Mouse (Mus musculus): ENCODE measurements around the gene Adam11. TPM values are rescaled to one million over a fixed set of nuclear protein-coding genes. Genes with fewer than 3 reads are reported as not detected.
"Not testable (repeated sequence)": the region's sequence is repeated elsewhere in the genome, so short reads cannot be mapped to it uniquely, and the experiment has no call there.

The Adam11 gene
- polyA plus RNA-seq (2016; fragmentation: Nextera tagmentation; extraction: Ambion mirVana) = 33.3 and 35.3 TPM in 2 replicates

DNA sequence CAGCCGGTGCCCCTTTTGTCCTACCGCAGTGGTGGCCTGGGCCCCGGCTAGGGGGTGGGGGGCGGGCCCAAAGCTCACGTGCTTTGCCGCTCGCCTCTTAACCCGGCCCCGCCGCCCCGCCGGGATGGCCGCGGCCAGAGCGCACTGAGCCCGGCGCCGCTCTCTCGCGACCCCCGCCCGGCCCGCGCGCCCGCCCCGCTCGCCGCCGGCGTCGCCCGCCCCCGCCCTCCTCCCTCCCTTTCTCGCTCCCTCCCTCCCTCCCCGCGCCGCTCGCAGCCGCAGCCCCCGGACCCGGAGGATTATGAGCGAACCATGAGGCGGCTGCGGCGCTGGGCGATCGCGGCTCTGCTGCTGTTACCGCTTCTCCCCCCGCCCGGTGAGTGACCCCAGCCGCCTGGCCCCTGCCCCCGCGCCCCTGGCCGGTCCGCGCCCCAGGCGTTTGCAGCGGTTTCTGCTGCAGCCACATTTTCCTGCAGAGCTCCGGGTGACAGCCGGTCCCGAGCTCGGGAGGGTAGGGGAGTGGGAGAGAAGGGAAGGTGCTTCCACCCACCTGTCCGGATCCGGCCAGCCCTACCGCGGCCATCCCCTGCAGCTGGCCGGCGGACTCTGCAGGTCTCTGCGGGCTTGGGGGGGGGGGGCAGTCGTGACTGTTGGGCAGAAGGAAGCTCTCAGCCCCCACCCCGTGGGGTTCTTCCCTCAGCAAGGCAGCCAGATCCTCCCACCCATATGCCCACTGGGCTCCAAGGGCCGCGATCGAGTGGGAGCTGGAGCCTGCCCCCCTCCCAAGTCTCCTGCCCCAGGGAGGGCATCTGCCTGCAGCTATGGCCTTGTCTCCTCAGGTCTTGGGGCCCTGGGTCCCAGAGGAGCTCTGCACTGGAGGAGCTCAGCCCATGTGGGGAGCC lies at the start of gene Adam11:
Adam11 (plus strand) TSS at position 131 of the 902 bp plus-strand sequence.
- peaks cover 29% of the 10 kb centered on the region for H3K4me1 ChIP-seq
- H3K27me3 ChIP-seq = peaks cover 35% of the 10 kb centered on the region
- peak; percentile 53 for ATAC-seq (ENCODE audit: low FRiP score)
- WGBS = under 1% methylated on average over 41 of the region's 76 CpGs
- peak within 1 kb of the TSS; percentile 82 for H3K9ac ChIP-seq
- H3K36me3 ChIP-seq = no peaks in the 10 kb centered on the region
- no peaks in the 10 kb centered on the region for H3K9me3 ChIP-seq (replicated peaks)
- H3K27ac ChIP-seq = peak within 1 kb of the TSS; percentile 55
- peak within 1 kb of the TSS; percentile 97 for H3K4me2 ChIP-seq (replicated peaks)
- peak within 1 kb of the TSS; percentile 63 for H3K4me3 ChIP-seq

DNA sequence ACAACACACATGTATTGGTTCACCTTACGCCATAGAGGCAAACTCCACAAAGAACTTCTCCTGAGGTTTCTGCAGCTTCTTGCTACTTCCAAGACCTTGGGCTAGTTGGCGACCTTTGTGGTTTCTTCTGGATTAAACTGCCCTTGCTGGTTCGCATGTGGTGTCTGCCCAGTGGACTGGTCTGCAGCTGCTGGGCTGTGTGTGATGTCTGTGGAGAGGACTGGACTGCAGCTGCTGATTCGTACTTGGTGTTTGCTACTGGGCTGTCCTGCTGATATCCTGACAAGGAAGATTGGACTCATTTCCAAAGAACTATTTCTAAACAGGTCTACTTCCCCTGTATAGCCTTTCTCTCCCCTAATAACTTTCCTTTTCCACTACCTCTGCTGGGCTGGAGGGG lies 48.8 kb upstream of the Adam11 start:
- no peak for ATAC-seq (ENCODE audit: low FRiP score)
- WGBS = 96% methylated on average over 4 of the region's 4 CpGs
- H3K4me1 ChIP-seq = no peaks in the 10 kb centered on the region

DNA sequence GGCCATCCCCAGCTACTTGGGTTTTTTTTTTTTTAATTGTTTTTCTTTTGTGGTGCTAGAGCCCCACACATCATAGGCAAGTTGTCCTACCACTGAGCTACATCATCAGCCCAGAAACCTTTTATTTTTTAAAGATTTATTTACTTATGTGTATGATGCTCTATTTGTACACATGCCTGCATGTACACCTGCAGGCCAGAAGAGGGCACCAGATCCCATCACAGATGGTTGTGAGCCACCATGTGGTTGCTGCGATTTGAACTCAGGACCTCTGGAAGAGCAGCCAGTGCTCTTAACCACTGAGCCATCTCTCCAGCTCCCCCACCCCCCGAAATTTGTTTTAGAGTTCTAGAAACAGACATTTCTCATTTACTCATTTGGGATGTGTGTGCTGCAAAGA lies 46.7 kb upstream of the Adam11 start:
- WGBS = 92% methylated on average over 2 of the region's 2 CpGs
- H3K27ac ChIP-seq; H3K4me2 ChIP-seq (replicated peaks); H3K36me3 ChIP-seq; H3K9me3 ChIP-seq (replicated peaks); H3K4me1 ChIP-seq; ATAC-seq (ENCODE audit: low FRiP score); H3K4me3 ChIP-seq; H3K27me3 ChIP-seq; H3K9ac ChIP-seq: not testable (repeated sequence)

More for the DNA sequence above, 48.8 kb upstream of the Adam11 start:
- Histone ChIP-seq H3K4me3 (no peak overlapping the region), H3K27ac (no peak overlapping the region), H3K9ac (no peak overlapping the region), H3K36me3 (no peaks in the 10 kb centered on the region), H3K9me3 (replicated peaks) (peaks cover under 1% of the 10 kb centered on the region; the same call in 1 of the 2 replicates), H3K27me3 (no peaks in the 10 kb centered on the region), H3K4me2 (replicated peaks) (no peak overlapping the region)

DNA sequence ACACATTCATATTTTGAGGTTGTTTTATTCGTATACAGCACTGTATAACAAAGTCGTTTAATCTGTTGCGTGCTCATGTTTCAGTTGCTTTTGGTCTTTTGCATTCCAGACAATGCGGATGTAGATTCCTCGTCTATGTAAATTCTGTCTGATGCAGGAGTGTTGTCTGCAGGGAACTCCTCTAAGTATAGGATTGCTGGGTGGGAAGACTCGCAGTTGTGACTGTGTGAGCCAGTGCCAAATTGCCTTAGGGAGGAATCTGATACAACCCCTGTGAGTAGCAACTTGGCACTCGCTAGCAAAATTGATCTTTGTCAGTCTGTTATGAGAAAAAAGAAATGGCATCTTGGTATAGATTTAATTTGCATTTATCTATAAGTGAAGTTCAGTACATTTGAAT lies 45.1 kb upstream of the Adam11 start:
- Histone ChIP-seq H3K9ac (no peak overlapping the region), H3K4me1 (no peaks in the 10 kb centered on the region), H3K4me3 (no peak overlapping the region), H3K4me2 (replicated peaks) (no peak overlapping the region), H3K27me3 (no peaks in the 10 kb centered on the region), H3K9me3 (replicated peaks) (peaks cover 3% of the 10 kb centered on the region; the same call in 1 of the 2 replicates), H3K27ac (no peak overlapping the region), H3K36me3 (no peaks in the 10 kb centered on the region)
- 77% methylated on average over 7 of the region's 7 CpGs for WGBS
- ATAC-seq (ENCODE audit: low FRiP score) = no peak

DNA sequence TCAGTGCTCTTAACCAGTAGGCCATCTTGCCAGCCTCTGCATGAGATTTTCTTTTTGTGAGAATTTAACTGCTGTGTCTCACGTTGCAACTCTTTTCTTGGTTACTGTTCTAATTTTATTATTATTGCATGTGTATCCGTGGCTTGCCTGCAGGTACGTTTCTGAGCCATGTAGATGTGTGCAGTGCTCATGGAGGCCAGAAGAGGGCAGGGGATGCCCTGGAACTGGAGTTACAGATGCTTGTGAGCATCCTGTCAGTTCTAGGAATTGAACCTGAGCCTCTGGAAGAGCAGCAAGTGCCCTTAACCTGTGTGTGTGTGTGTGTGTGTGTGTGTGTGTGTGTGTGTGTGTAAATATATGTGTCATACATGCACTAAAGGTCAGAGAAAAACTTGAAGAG lies 35.7 kb upstream of the Adam11 start:
- WGBS = 41% methylated on average over 3 of the region's 3 CpGs
- no peak for ATAC-seq (ENCODE audit: low FRiP score)

DNA sequence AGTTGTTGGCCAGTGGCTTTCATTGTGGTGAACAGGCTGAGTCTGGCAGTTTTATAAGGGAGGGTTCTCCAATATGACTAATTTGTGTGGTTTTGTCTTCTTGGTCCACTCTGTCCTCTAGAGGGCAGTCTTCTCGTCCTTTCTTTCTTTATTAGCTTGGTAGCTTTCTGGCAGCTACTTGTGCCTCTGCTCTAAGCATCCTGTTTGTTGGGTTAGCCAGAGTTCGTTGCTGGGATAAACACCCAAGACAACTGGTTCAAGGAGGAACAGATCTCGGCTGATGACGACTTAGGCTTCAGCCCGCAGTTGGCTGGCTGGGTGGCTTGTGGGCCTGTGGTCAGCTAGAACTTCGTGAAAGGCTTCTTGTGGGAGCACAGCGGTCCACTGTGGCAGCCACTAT lies 32.6 kb upstream of the Adam11 start:
- ATAC-seq (ENCODE audit: low FRiP score) = no peak
- Histone ChIP-seq H3K4me2 (replicated peaks) (no peak overlapping the region), H3K9ac (no peak overlapping the region), H3K4me3 (no peak overlapping the region), H3K36me3 (no peaks in the 10 kb centered on the region), H3K27me3 (no peaks in the 10 kb centered on the region), H3K9me3 (replicated peaks) (no peaks in the 10 kb centered on the region), H3K27ac (no peak overlapping the region), H3K4me1 (no peaks in the 10 kb centered on the region)
- WGBS = 38% methylated on average over 7 of the region's 7 CpGs

More for the DNA sequence above, 35.7 kb upstream of the Adam11 start:
- Histone ChIP-seq H3K27ac (no peak overlapping the region), H3K4me3 (no peak overlapping the region), H3K36me3 (no peaks in the 10 kb centered on the region), H3K27me3 (no peaks in the 10 kb centered on the region), H3K4me2 (replicated peaks) (no peak overlapping the region), H3K4me1 (no peaks in the 10 kb centered on the region), H3K9me3 (replicated peaks) (no peaks in the 10 kb centered on the region), H3K9ac (no peak overlapping the region)

DNA sequence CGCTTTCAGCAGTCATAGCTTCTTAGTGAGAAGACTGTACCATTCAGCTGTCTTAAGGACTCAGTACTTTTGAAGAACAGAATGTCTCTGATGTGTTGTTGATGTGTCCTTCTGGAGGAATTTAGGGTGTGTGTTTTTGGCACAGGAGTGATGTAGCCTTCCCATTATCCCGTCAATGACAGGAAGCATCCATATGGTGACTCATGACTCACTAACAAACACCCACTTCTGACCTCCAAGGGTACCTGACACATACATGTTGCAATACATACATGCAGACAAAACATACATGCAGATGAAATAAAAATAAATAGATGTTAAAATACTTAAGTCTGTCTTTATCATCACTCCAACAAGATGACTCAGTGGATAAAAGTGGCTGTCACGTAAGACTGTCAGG lies 31.4 kb upstream of the Adam11 start:
- H3K4me1 ChIP-seq = no peaks in the 10 kb centered on the region
- H3K9me3 ChIP-seq (replicated peaks) = no peaks in the 10 kb centered on the region
- no peak overlapping the region for H3K4me3 ChIP-seq
- ATAC-seq (ENCODE audit: low FRiP score) = no peak
- H3K9ac ChIP-seq = no peak overlapping the region
- H3K36me3 ChIP-seq = no peaks in the 10 kb centered on the region
- H3K4me2 ChIP-seq (replicated peaks) = no peak overlapping the region
- H3K27me3 ChIP-seq = 0 out of 2 replicates have a peak, but pooled peaks cover 2% of the 10 kb centered on the region
- WGBS = 88% methylated on average over 3 of the region's 3 CpGs
- H3K27ac ChIP-seq = no peak overlapping the region

DNA sequence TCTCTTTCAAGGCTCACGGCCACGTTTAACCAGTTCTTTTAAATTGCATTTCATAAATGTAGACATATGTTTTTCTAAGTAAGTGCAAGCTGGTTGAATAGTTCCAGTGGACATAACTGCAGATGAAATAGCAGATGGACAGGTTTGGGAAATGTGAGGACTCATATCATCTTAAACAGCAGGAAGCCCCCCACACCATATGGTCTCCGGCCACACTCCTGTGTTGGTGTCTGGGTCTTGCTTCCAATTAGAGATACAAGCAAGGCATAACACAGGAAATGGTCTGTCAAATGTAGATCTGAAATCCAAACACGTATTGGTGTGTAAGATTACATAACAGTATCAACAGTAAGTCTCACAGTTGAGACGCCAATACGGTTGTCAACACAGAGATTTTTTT lies 29.9 kb upstream of the Adam11 start:
- Histone ChIP-seq H3K9ac (no peak overlapping the region), H3K27me3 (0 out of 2 replicates have a peak, but pooled peaks cover 5% of the 10 kb centered on the region), H3K4me3 (no peak overlapping the region), H3K4me1 (no peaks in the 10 kb centered on the region), H3K9me3 (replicated peaks) (no peaks in the 10 kb centered on the region), H3K36me3 (no peaks in the 10 kb centered on the region), H3K27ac (no peak overlapping the region), H3K4me2 (replicated peaks) (no peak overlapping the region)
- no peak for ATAC-seq (ENCODE audit: low FRiP score)
- 86% methylated on average over 6 of the region's 6 CpGs for WGBS

DNA sequence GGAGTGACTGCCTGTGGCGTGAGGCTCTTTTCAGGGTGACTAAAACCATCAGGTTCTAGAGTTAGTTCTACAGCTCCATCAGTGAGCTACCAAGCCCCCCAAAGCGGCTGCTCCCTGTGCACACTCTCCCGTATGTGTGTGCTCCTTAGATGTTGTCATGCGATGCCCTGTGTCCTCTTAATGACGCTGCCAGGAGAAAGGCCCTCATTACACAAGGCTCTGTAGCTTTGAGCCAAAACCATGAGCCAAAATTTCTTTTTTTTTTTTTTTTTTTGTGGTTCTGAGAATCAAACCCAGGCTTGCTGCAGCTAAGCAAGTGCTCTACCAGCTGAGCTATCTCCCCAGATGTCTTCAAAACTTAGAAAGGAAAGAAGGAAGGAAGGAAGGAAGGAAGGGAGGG lies 28.1 kb upstream of the Adam11 start:
- no peak overlapping the region for H3K4me2 ChIP-seq (replicated peaks)
- ATAC-seq (ENCODE audit: low FRiP score) = no peak
- H3K4me1 ChIP-seq = no peaks in the 10 kb centered on the region
- no peak overlapping the region for H3K27ac ChIP-seq
- H3K36me3 ChIP-seq = no peaks in the 10 kb centered on the region
- WGBS = 81% methylated on average over 5 of the region's 5 CpGs
- no peak overlapping the region for H3K9ac ChIP-seq
- H3K4me3 ChIP-seq = no peak overlapping the region
- no peaks in the 10 kb centered on the region for H3K9me3 ChIP-seq (replicated peaks)
- H3K27me3 ChIP-seq = peaks cover 7% of the 10 kb centered on the region

DNA sequence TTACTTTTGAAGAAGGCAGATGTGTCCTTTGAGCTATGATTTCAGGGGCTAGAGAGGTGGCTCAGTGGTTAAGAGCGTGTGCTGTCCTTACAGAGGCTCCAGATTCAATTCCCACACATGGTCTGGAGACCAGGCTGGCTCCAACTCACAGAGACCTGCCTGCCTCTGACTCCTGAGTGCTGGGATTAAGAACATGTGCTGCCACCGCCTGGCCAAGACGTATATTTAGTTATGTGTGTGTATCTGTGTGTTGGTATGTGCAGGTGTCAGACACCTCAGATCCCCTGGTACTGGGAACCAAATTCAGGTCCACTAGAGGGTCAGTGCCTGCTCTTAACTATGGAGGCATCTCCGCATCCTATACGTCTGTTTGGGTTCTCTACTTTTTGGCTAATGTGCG lies 26.3 kb upstream of the Adam11 start:
- H3K27ac ChIP-seq = no peak overlapping the region
- no peak for ATAC-seq (ENCODE audit: low FRiP score)
- H3K9me3 ChIP-seq (replicated peaks) = no peaks in the 10 kb centered on the region
- H3K4me1 ChIP-seq = peaks cover 7% of the 10 kb centered on the region
- no peak overlapping the region for H3K9ac ChIP-seq
- peaks cover 15% of the 10 kb centered on the region for H3K27me3 ChIP-seq
- H3K4me2 ChIP-seq (replicated peaks) = no peak overlapping the region
- no peaks in the 10 kb centered on the region for H3K36me3 ChIP-seq
- WGBS = 96% methylated on average over 6 of the region's 6 CpGs
- no peak overlapping the region for H3K4me3 ChIP-seq

DNA sequence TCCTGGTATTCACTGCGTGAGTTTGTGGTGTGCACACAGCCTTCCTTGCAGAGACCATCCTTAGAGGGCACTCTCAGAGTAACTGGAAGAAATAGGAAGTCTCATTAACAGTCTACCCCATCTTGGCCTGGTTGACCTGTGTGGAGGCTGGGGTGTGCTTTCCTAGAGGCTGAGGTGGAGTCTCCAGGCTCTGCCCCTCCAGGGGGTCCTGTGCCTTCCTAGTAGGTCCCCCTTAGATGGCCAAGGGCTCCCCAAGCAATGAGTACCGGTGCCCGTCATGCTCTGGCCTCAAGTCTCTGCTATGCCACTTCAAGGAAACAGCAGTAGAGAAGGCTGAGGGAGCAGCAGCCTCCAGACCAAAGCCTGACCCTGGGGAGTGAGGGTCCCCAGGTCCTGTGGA lies 23.2 kb upstream of the Adam11 start:
- Histone ChIP-seq H3K27me3 (peaks cover 22% of the 10 kb centered on the region), H3K36me3 (no peaks in the 10 kb centered on the region), H3K9ac (no peak overlapping the region), H3K27ac (no peak overlapping the region), H3K4me1 (peaks cover 16% of the 10 kb centered on the region), H3K4me3 (no peak overlapping the region), H3K9me3 (replicated peaks) (no peaks in the 10 kb centered on the region), H3K4me2 (replicated peaks) (no peak overlapping the region)
- 77% methylated on average over 3 of the region's 3 CpGs for WGBS
- ATAC-seq (ENCODE audit: low FRiP score) = no peak

DNA sequence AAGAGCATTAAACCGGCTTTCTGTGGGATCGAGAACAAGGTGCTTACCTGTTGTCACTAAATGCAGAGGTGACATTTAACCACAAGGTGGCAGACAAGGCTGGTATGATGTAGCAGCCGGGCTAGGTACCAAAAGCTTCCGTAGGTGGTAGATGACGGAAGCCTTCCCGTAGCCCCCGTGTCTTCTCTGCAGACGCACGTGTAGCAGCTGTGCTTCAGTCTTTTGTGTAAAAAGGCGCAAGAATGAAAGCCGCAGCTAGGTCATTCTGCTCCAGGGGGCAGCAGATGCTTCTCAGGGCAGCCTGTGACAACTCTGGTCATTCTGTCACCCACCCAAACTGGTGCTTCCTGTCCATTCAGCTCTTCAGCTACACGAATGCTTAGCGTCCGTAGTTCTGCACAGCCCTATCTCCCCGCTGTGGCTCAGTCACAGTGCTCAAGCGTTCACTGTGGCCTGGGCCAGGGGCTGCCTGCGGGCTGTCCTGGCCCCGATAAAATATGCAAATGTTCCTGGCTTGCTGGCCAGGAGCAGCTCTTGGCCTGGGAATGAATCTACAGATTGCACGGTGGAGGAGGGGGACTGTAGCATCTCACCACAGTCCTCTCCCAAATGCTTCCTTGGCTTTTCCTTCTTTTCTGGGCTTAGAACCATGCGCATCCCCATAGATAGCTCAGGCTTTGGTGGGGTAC lies 21.8 kb upstream of the Adam11 start:
- 4% methylated on average over 20 of the region's 20 CpGs for WGBS
- H3K9ac ChIP-seq = peak overlapping the region; percentile 51
- H3K9me3 ChIP-seq (replicated peaks) = no peaks in the 10 kb centered on the region
- peak overlapping the region; percentile 60; the same call in 1 of the 2 replicates for H3K27ac ChIP-seq
- H3K4me2 ChIP-seq (replicated peaks) = peak overlapping the region; percentile 69
- H3K36me3 ChIP-seq = no peaks in the 10 kb centered on the region
- peaks cover 16% of the 10 kb centered on the region for H3K4me1 ChIP-seq
- H3K27me3 ChIP-seq = peaks cover 22% of the 10 kb centered on the region
- peak; percentile 78; the same call in 1 of the 2 replicates for ATAC-seq (ENCODE audit: low FRiP score)
- H3K4me3 ChIP-seq = peak overlapping the region; percentile 26

All from hindbrain, embryonic 12.5 days (tissue).